Mouse (Mus musculus): ENCODE data around the gene Anxa11. TPM values are rescaled to one million over a fixed set of nuclear protein-coding genes. Genes with fewer than 3 reads are reported as not detected.

Gene Anxa11
- polyA plus RNA-seq, 1 experiment from 2014 or later, result 2.4 TPM

- Histone ChIP-seq H3K27ac (replicated peaks; ENCODE audit: low read depth, low read length) (no peak overlapping the region), H3K36me3 (ENCODE audit: control insufficient read depth, insufficient read depth, low read length) (no peaks in the 10 kb centered on the region), H3K9me3 (ENCODE audit: control insufficient read depth, low read length) (no peaks in the 10 kb centered on the region), H3K4me2 (ENCODE audit: low read length) (no peak overlapping the region), H3K9ac (replicated peaks; ENCODE audit: low read length) (no peak overlapping the region), H3K27me3 (ENCODE audit: control insufficient read depth, insufficient read depth, low read length) (no peaks in the 10 kb centered on the region), H3K4me3 (replicated peaks; ENCODE audit: low read depth, low read length) (no peak overlapping the region), H3K4me1 (ENCODE audit: control insufficient read depth, insufficient read depth, low read length) (no peaks in the 10 kb centered on the region)
- 63% methylated on average over 1 of the region's 1 CpGs for WGBS
- DNase-seq (no peak), ATAC-seq (ENCODE audit: low FRiP score, low TSS enrichment) (no peak)
Measured at GRCm38 (mm10) chr14:25831332-25831731, 10.6 kb upstream of the Anxa11 start.

DNA sequence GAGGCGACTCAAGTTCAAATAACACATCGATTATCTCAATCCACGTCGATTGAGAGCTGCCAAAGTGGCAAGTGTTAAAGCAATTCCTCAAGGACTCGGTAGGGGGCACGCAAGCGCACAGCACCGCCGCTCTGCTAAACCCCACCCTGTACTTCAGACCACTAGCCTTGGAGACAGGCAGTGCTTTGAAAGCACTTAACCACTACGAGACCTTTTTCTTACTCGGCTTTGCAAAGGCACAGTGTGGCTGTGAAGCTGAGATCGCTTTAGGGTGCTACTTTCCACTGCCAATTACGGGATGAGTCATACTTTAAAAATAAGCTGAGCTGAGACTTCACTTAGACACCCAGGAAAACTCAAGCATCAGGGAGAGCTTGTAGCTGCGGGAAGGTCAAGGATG lies 9.7 kb upstream of the Anxa11 start:
- no peaks in the 10 kb centered on the region for H3K27me3 ChIP-seq (ENCODE audit: control insufficient read depth, insufficient read depth, low read length)
- H3K36me3 ChIP-seq (ENCODE audit: control insufficient read depth, insufficient read depth, low read length), result no peaks in the 10 kb centered on the region
- WGBS, result 14% methylated on average over 14 of the region's 14 CpGs
- H3K27ac ChIP-seq (replicated peaks; ENCODE audit: low read depth, low read length), result no peak overlapping the region
- H3K4me3 ChIP-seq (replicated peaks; ENCODE audit: low read depth, low read length), result no peak overlapping the region
- no peak overlapping the region for H3K9ac ChIP-seq (replicated peaks; ENCODE audit: low read length)
- DNase-seq (peak; percentile 76), ATAC-seq (ENCODE audit: low FRiP score, low TSS enrichment) (no peak)
- no peak overlapping the region for H3K4me2 ChIP-seq (ENCODE audit: low read length)
- H3K4me1 ChIP-seq (ENCODE audit: control insufficient read depth, insufficient read depth, low read length), result no peaks in the 10 kb centered on the region
- no peaks in the 10 kb centered on the region for H3K9me3 ChIP-seq (ENCODE audit: control insufficient read depth, low read length)

- peaks cover 11% of the 10 kb centered on the region; the same call in 1 of the 2 replicates for H3K4me1 ChIP-seq (ENCODE audit: control insufficient read depth, insufficient read depth, low read length)
- 39% methylated on average over 8 of the region's 8 CpGs for whole genome bisulfite sequencing
- H3K36me3 ChIP-seq (ENCODE audit: control insufficient read depth, insufficient read depth, low read length), result no peaks in the 10 kb centered on the region
- H3K4me3 ChIP-seq (replicated peaks; ENCODE audit: low read depth, low read length), result no peak overlapping the region
- ATAC-seq (ENCODE audit: low FRiP score, low TSS enrichment), result no peak
- H3K27ac ChIP-seq (replicated peaks; ENCODE audit: low read depth, low read length), result no peak overlapping the region
- peaks cover 27% of the 10 kb centered on the region for H3K27me3 ChIP-seq (ENCODE audit: control insufficient read depth, insufficient read depth, low read length)
- peak; percentile 22 for DNase-seq
- no peak overlapping the region for H3K9ac ChIP-seq (replicated peaks; ENCODE audit: low read length)
- no peaks in the 10 kb centered on the region for H3K9me3 ChIP-seq (ENCODE audit: control insufficient read depth, low read length)
- H3K4me2 ChIP-seq (ENCODE audit: low read length), result no peak overlapping the region
Measured at GRCm38 (mm10) chr14:25838411-25838810, 3.5 kb upstream of the Anxa11 start.

DNA sequence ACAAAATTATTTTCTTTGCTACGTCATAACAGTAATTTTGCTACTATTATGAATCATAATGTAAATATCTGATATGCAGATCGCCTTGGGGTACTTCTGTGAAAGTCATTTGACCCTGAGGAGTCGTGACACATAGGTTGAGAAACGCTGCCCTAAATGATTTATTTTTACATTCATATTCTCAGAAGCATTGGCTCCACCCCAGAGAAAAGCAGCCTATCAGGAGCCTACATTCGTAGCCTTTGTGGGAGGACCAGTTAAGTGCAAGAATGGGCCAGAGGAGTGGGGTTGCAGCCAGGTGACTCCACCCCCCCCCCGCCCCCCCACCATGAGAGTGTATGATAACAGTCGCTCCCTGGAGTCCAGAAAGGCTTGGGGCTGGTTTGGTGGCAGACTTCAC lies 2.2 kb upstream of the Anxa11 start:
- Histone ChIP-seq H3K27me3 (ENCODE audit: control insufficient read depth, insufficient read depth, low read length) (peaks cover 31% of the 10 kb centered on the region), H3K4me1 (ENCODE audit: control insufficient read depth, insufficient read depth, low read length) (peaks cover 11% of the 10 kb centered on the region; the same call in 1 of the 2 replicates), H3K4me3 (replicated peaks; ENCODE audit: low read depth, low read length) (no peak overlapping the region), H3K36me3 (ENCODE audit: control insufficient read depth, insufficient read depth, low read length) (no peaks in the 10 kb centered on the region), H3K4me2 (ENCODE audit: low read length) (no peak overlapping the region), H3K9ac (replicated peaks; ENCODE audit: low read length) (no peak overlapping the region), H3K27ac (replicated peaks; ENCODE audit: low read depth, low read length) (no peak overlapping the region), H3K9me3 (ENCODE audit: control insufficient read depth, low read length) (no peaks in the 10 kb centered on the region)
- WGBS, result 81% methylated on average over 7 of the region's 7 CpGs
- no peak for DNase-seq
- ATAC-seq (ENCODE audit: low FRiP score, low TSS enrichment), result no peak

GRCm38 (mm10) chr14:25840961-25841360 lies 995 bp upstream of the Anxa11 start:
- Histone ChIP-seq H3K4me1 (ENCODE audit: control insufficient read depth, insufficient read depth, low read length) (peaks cover 11% of the 10 kb centered on the region; the same call in 1 of the 2 replicates), H3K9ac (replicated peaks; ENCODE audit: low read length) (no peak overlapping the region), H3K27ac (replicated peaks; ENCODE audit: low read depth, low read length) (no peak overlapping the region), H3K4me3 (replicated peaks; ENCODE audit: low read depth, low read length) (no peak overlapping the region), H3K27me3 (ENCODE audit: control insufficient read depth, insufficient read depth, low read length) (peaks cover 31% of the 10 kb centered on the region), H3K9me3 (ENCODE audit: control insufficient read depth, low read length) (no peaks in the 10 kb centered on the region), H3K36me3 (ENCODE audit: control insufficient read depth, insufficient read depth, low read length) (no peaks in the 10 kb centered on the region), H3K4me2 (ENCODE audit: low read length) (no peak overlapping the region)
- peak; percentile 24 for DNase-seq
- WGBS, result 8% methylated on average over 7 of the region's 7 CpGs
- ATAC-seq (ENCODE audit: low FRiP score, low TSS enrichment), result no peak

- WGBS, result 2% methylated on average over 4 of the region's 4 CpGs
- Histone ChIP-seq H3K4me1 (ENCODE audit: control insufficient read depth, insufficient read depth, low read length) (peaks cover 11% of the 10 kb centered on the region; the same call in 1 of the 2 replicates), H3K27ac (replicated peaks; ENCODE audit: low read depth, low read length) (no peak overlapping the region), H3K9me3 (ENCODE audit: control insufficient read depth, low read length) (no peaks in the 10 kb centered on the region), H3K27me3 (ENCODE audit: control insufficient read depth, insufficient read depth, low read length) (peaks cover 31% of the 10 kb centered on the region), H3K36me3 (ENCODE audit: control insufficient read depth, insufficient read depth, low read length) (no peaks in the 10 kb centered on the region), H3K4me3 (replicated peaks; ENCODE audit: low read depth, low read length) (peak overlapping the region; percentile 46), H3K4me2 (ENCODE audit: low read length) (peak overlapping the region; percentile 88), H3K9ac (replicated peaks; ENCODE audit: low read length) (peak overlapping the region; percentile 44; the same call in 1 of the 2 replicates)
- DNase-seq, result no peak
- no peak for ATAC-seq (ENCODE audit: low FRiP score, low TSS enrichment)
Measured at GRCm38 (mm10) chr14:25841579-25841978, 377 bp upstream of the Anxa11 start.

- peak; percentile 14 for DNase-seq
- H3K4me3 ChIP-seq (replicated peaks; ENCODE audit: low read depth, low read length), result peak overlapping the region; percentile 46
- H3K4me2 ChIP-seq (ENCODE audit: low read length), result peak overlapping the region; percentile 88
- no peak overlapping the region for H3K27ac ChIP-seq (replicated peaks; ENCODE audit: low read depth, low read length)
- no peaks in the 10 kb centered on the region for H3K36me3 ChIP-seq (ENCODE audit: control insufficient read depth, insufficient read depth, low read length)
- H3K27me3 ChIP-seq (ENCODE audit: control insufficient read depth, insufficient read depth, low read length), result peaks cover 31% of the 10 kb centered on the region
- peak overlapping the region; percentile 44; the same call in 1 of the 2 replicates for H3K9ac ChIP-seq (replicated peaks; ENCODE audit: low read length)
- WGBS, result 1% methylated on average over 12 of the region's 12 CpGs
- ATAC-seq (ENCODE audit: low FRiP score, low TSS enrichment), result no peak
- H3K9me3 ChIP-seq (ENCODE audit: control insufficient read depth, low read length), result no peaks in the 10 kb centered on the region
- H3K4me1 ChIP-seq (ENCODE audit: control insufficient read depth, insufficient read depth, low read length), result peaks cover 11% of the 10 kb centered on the region; the same call in 1 of the 2 replicates
Measured at GRCm38 (mm10) chr14:25842688-25843003, 690 bp downstream of the Anxa11 start.

GRCm38 (mm10) chr14:25844372-25844771 lies 2.4 kb downstream of the Anxa11 start:
- DNase-seq (no peak), ATAC-seq (ENCODE audit: low FRiP score, low TSS enrichment) (no peak)
- H3K36me3 ChIP-seq (ENCODE audit: control insufficient read depth, insufficient read depth, low read length), result no peaks in the 10 kb centered on the region
- no peak overlapping the region for H3K4me2 ChIP-seq (ENCODE audit: low read length)
- no peak overlapping the region for H3K27ac ChIP-seq (replicated peaks; ENCODE audit: low read depth, low read length)
- peaks cover 31% of the 10 kb centered on the region for H3K27me3 ChIP-seq (ENCODE audit: control insufficient read depth, insufficient read depth, low read length)
- WGBS, result 96% methylated on average over 4 of the region's 4 CpGs
- no peak overlapping the region for H3K9ac ChIP-seq (replicated peaks; ENCODE audit: low read length)
- H3K4me3 ChIP-seq (replicated peaks; ENCODE audit: low read depth, low read length), result no peak overlapping the region
- peaks cover 11% of the 10 kb centered on the region; the same call in 1 of the 2 replicates for H3K4me1 ChIP-seq (ENCODE audit: control insufficient read depth, insufficient read depth, low read length)
- no peaks in the 10 kb centered on the region for H3K9me3 ChIP-seq (ENCODE audit: control insufficient read depth, low read length)

GRCm38 (mm10) chr14:25845832-25846383 lies 4.0 kb downstream of the Anxa11 start:
- DNase-seq, result no peak
- Histone ChIP-seq H3K27me3 (ENCODE audit: control insufficient read depth, insufficient read depth, low read length) (peaks cover 26% of the 10 kb centered on the region), H3K9ac (replicated peaks; ENCODE audit: low read length) (no peak overlapping the region), H3K36me3 (ENCODE audit: control insufficient read depth, insufficient read depth, low read length) (no peaks in the 10 kb centered on the region), H3K4me3 (replicated peaks; ENCODE audit: low read depth, low read length) (no peak overlapping the region), H3K9me3 (ENCODE audit: control insufficient read depth, low read length) (no peaks in the 10 kb centered on the region), H3K4me1 (ENCODE audit: control insufficient read depth, insufficient read depth, low read length) (peaks cover 11% of the 10 kb centered on the region; the same call in 1 of the 2 replicates), H3K27ac (replicated peaks; ENCODE audit: low read depth, low read length) (no peak overlapping the region), H3K4me2 (ENCODE audit: low read length) (no peak overlapping the region)
- 93% methylated on average over 6 of the region's 6 CpGs for WGBS
- no peak for ATAC-seq (ENCODE audit: low FRiP score, low TSS enrichment)
